Mouse (Mus musculus): ENCODE measurements around the gene Cluap1.

- TF ChIP-seq CTCF (IDR thresholded peaks at IDR 0.05; ENCODE audit: low read depth) = no peak
- TF ChIP-seq EP300 (IDR thresholded peaks at IDR 0.05; ENCODE audit: low read depth) = no peak
Measured at GRCm38 (mm10) chr16:3885065-3885670, 23.4 kb upstream of the Cluap1 start.

All from liver, embryonic 14.5 days (tissue).